Mouse (Mus musculus) cerebellum, adult 2 months (tissue): Measurements from ENCODE around the gene Ccdc34. TPM values are rescaled to one million over a fixed set of nuclear protein-coding genes. Genes with fewer than 3 reads are reported as not detected.
A peak's percentile ranks its signal among the peaks of the same experiment; 100 is the strongest.

Experiments used
- DNase-seq, 2 experiments: peaks; one replicate each; pipeline ENCODE4 v3.0.0; 2021
- H3K27ac ChIP-seq: fragments of 200-500 bp; 2 replicates; pipeline ENCODE4 v1.5.1; 2012; ENCODE audit warnings: low read length, control low read depth, inconsistent platforms; ENCODE audit not compliant: insufficient read depth
- H3K27me3 ChIP-seq: fragments of 200-500 bp; 2 replicates; pipeline ENCODE4 v1.6.1; 2012; ENCODE audit warnings: inconsistent platforms, mild to moderate bottlenecking, low read length, moderate library complexity; ENCODE audit not compliant: control insufficient read depth, insufficient read depth
- H3K4me1 ChIP-seq: fragments of 200-500 bp; 2 replicates; pipeline ENCODE4 v1.6.1; 2011; ENCODE audit warnings: low read length; ENCODE audit not compliant: control insufficient read depth, insufficient read depth
- H3K4me3 ChIP-seq: fragments of 200-500 bp; replicated peaks from 2 replicates; pipeline ENCODE3; 2011; ENCODE audit warnings: mild to moderate bottlenecking, low read depth, low read length, control low read depth; ENCODE audit not compliant: insufficient read depth
- CTCF ChIP-seq: fragments of 200-500 bp; IDR thresholded peaks from 2 replicates; pipeline ENCODE4 v1.5.1; 2011; ENCODE audit warnings: low read depth, mild to moderate bottlenecking, control low read depth, low read length, moderate library complexity, borderline replicate concordance; ENCODE audit not compliant: insufficient read depth
- POLR2A ChIP-seq: fragments of 200-500 bp; IDR thresholded peaks from 2 replicates; pipeline ENCODE4 v1.6.1; 2011; ENCODE audit warnings: low read length, control low read depth, borderline replicate concordance; ENCODE audit not compliant: insufficient read depth
- WGBS: fragments of 180-500 bp; shearing (Covaris S2); methylation state at CpG from one replicate; pipeline ENCODE4 v1.1.7; 2018; 5-methylcytosine and 5-hydroxymethylcytosine counted together
- polyA plus RNA-seq: library from polyadenylated mRNA; depleted of rRNA; stranded (reverse); fragments of >200 nt; gene quantifications from 2 replicates; pipeline ENCODE4 v1.2.3, GENCODE M21; 2012

Ccdc34 gene
- polyA plus RNA-seq, 1 experiment, result 12.0 TPM

- 72% methylated on average over 3 of the region's 3 CpGs for WGBS
- TF ChIP-seq POLR2A (no peak), CTCF (no peak)
- no peak overlapping the region for H3K4me3 ChIP-seq
- no peaks in the 10 kb centered on the region; the same call in 1 of the 2 replicates for H3K4me1 ChIP-seq
- H3K27me3 ChIP-seq, result no peaks in the 10 kb centered on the region
- H3K27ac ChIP-seq, result no peak overlapping the region
- DNase-seq, result no peak
Observed at GRCm38 (mm10) chr2:109989196-109989595, 28.4 kb upstream of the Ccdc34 start.

DNA sequence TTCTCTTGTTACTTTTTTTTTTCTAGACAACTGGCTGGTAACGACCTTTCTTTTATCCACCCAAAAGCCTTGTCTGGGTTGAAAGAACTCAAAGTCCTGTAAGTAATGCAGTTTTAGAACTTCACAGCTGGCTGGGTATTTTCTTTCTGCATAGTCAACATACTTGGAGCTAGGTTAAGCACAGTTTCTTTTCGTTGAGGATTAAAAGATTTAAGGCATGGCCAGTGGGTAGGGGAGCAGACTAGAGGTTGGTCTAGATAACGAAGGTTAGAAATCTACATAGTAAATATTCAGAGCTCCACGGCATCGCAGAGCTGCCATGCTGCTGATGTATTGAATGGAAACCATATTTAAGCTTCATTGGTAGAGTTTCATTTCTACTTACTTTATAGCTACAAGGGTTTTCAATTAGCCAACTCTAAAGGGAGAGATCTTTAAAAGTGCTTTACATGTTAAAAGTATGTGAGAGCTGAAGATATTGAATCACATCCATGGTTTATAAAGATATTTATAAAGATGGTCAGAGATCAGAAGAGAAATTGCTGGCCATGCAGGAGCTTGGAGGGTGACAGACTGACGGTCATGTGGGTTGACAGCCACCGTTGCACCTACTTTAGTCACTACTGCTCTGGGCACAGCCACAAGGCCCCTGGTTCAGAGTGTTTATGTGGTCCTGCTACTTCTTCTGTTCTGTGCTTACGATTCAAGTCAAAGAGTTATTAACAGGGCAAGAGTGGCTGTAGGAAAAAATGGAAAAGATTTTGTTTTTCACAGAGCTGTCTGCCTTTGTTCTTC, 27.7 kb upstream of the Ccdc34 start:
- no peak for DNase-seq
- TF ChIP-seq CTCF, result no peak
- no peak for TF ChIP-seq POLR2A
- Histone ChIP-seq H3K27me3 (no peaks in the 10 kb centered on the region), H3K4me1 (no peaks in the 10 kb centered on the region; the same call in 1 of the 2 replicates), H3K27ac (no peak overlapping the region), H3K4me3 (no peak overlapping the region)
- 78% methylated on average over 8 of the region's 8 CpGs for WGBS

GRCm38 (mm10) chr2:109991754-109992153, 25.9 kb upstream of the Ccdc34 start:
- H3K4me3 ChIP-seq, result no peak overlapping the region
- no peak for DNase-seq
- TF ChIP-seq POLR2A (no peak), CTCF (no peak)
- H3K27ac ChIP-seq, result no peak overlapping the region
- no peaks in the 10 kb centered on the region for H3K27me3 ChIP-seq
- no peaks in the 10 kb centered on the region; the same call in 1 of the 2 replicates for H3K4me1 ChIP-seq
- 100% methylated on average over 1 of the region's 1 CpGs for WGBS

DNA sequence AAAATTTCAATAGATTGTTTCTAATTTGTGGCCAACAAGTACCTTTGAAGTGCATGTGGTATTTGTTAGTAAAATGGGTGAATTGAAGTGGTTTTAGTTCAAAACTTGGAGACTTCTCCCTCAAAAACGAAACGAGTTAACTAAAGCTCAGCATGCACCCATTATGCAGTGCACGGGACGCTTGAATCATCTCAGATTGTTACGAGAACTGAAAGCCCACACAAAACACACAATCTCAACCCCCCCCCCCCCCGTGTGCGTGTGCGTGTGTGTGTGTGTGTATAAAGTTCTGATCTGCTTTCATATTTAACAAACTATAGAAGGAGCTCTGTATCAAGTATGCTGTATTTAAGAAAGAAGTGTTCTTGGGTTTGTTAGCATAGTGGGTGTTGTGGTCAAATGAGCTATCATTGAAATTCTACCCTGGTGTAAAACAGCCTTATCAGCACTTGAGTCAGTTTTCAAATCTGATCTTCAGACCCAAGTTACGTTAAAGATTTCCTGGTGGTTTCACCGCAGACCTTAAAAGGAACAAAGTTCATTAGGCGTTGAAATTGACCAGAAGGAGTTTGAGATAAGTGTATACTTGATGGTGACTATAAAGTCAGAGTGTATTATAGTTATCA, 25.1 kb upstream of the Ccdc34 start:
- WGBS, result 65% methylated on average over 11 of the region's 11 CpGs
- no peak for DNase-seq
- Histone ChIP-seq H3K27ac (no peak overlapping the region), H3K4me3 (no peak overlapping the region), H3K4me1 (no peaks in the 10 kb centered on the region; the same call in 1 of the 2 replicates), H3K27me3 (no peaks in the 10 kb centered on the region)
- TF ChIP-seq CTCF (no peak), POLR2A (no peak)

DNA sequence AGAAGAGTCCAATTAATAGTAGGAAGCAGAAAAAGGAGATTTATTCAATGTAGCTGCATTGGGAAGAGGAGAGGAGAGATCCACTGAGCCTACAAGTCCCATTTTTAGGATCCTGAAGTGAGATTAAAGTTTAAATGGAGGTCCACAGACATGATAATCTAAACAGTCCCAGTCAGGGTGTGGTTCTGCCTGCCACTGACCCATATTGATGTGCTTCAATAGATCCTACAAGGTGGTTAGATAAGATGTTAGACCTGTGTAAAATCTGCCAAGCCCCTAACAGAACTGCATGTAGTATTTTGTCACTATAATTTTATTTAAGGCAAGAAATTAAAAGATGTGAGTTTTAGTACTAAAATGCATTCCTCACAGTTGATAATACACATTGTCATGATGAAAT, 24.2 kb upstream of the Ccdc34 start:
- Histone ChIP-seq H3K4me1 (no peaks in the 10 kb centered on the region; the same call in 1 of the 2 replicates), H3K4me3 (no peak overlapping the region)
- TF ChIP-seq POLR2A (no peak), CTCF (no peak)

DNA sequence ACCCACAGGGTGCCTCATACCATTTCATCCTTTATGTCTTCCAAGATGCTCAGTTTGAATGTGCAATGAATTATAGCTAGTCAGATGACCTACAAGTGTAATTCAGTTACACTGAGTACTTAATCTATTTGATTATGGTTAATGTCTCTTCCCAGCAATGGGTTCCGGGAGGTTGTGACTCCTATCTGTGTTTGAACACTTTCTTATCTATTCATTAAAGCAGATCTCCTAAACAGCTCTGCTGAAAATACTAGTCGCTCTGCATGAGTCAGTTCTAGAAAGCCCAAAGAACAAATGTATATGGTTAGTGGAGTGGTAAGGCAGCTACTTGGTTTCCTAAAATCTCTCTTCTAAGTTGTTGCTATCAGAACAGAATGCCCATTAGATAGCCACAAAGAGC, 22.6 kb upstream of the Ccdc34 start:
- no peak for DNase-seq
- no peak overlapping the region for H3K4me3 ChIP-seq
- TF ChIP-seq POLR2A (no peak), CTCF (no peak)
- no peaks in the 10 kb centered on the region; the same call in 1 of the 2 replicates for H3K4me1 ChIP-seq
- no peak overlapping the region for H3K27ac ChIP-seq
- 95% methylated on average over 2 of the region's 2 CpGs for WGBS
- no peaks in the 10 kb centered on the region for H3K27me3 ChIP-seq

More for the DNA sequence above, 24.2 kb upstream of the Ccdc34 start:
- no peak for DNase-seq
- Histone ChIP-seq H3K27ac (no peak overlapping the region), H3K27me3 (no peaks in the 10 kb centered on the region)

GRCm38 (mm10) chr2:109996411-109996810, 21.2 kb upstream of the Ccdc34 start:
- no peak overlapping the region for H3K27ac ChIP-seq
- no peaks in the 10 kb centered on the region for H3K27me3 ChIP-seq
- H3K4me1 ChIP-seq, result no peaks in the 10 kb centered on the region; the same call in 1 of the 2 replicates
- WGBS, result 32% methylated on average over 12 of the region's 12 CpGs
- DNase-seq, result peak in 1 of 2 experiments; percentile 29
- H3K4me3 ChIP-seq, result no peak overlapping the region
- TF ChIP-seq POLR2A (no peak), CTCF (no peak)
